Comparison of ENCODE assay signal across 18 mouse cellular contexts in the genomic region with DNA sequence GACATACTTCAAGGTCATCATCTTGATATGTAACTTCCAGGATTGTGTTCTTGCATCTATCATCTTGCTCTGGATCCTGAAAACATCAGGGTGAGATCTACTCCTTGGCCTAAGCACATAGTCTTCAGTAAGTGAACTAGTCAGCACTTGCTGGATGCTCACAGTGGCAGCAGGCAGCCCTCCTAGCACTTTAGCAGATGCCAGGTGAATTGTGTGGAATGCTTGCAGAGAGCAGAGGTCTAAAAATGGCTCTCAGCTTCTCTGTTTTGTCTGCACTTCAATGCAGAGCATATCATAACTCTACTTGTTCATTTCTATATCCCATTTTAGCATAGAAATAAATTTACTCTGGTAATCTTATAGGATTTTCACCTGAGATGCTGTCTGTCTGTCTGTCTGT.
DNase-seq lines count a peak whose midpoint lies in the region; ATAC-seq lines count a peak whose summit lies in the region.
"Had no signal": no experiment of that assay in that cellular context is flagged by ENCODE, and none has a peak within 500 bp of the region (broad histone marks: within the 10 kb centered on the region; RNA-seq: fewer than 3 reads in every experiment).

No protein-coding gene starts in this region.

- ATAC-seq in frontal cortex, adult (ENCODE audit: low TSS enrichment) = peak; percentile 84
- ATAC-seq: activated CD4-positive, CD25-positive, alpha-beta regulatory T cell, adult 4 months; CD4-positive, CD25-positive, alpha-beta regulatory T cell, adult 4 months; forebrain, embryonic 13.5 days; forebrain, embryonic 15.5 days; forebrain, postnatal 0 days; Patski had no signal

- DNase-seq in frontal cortex, postnatal 14 days (ENCODE audit: low spot score in 2 of 2) = no peak
- peak; percentile 41 for DNase-seq in right cerebral cortex, adult 18-20 months
- no peak for DNase-seq in right cerebral cortex, postnatal 10 days (ENCODE audit: low spot score in 2 of 2)
- peak; percentile 65 for DNase-seq in brain, adult 2 months (ENCODE audit: low read depth, low spot score)
- no peak for DNase-seq in adrenal gland, postnatal 10 days
- DNase-seq: adrenal gland, adult 8-10 months; adrenal gland, postnatal 25 days; B cell, adult 2 months; cerebellum, adult 11-12 months; cerebellum, adult 2 months; cerebellum, adult 9-10 months; forebrain, postnatal 0 days had no signal

Comparison
In these comparisons a context has a peak if more than half of its experiments do, and no peak if none do; other contexts are left out.
1. DNase-seq: peak in right cerebral cortex, adult 18-20 months (single experiment) and brain, adult 2 months (single experiment); none in frontal cortex, postnatal 14 days (0 of 2), right cerebral cortex, postnatal 10 days (0 of 2) and adrenal gland, postnatal 10 days (single experiment).